Mouse (Mus musculus) thymus, adult 2 months (tissue): Measurements from ENCODE around the gene Hoxb3.

ENCODE experiments used
- CTCF ChIP-seq: fragments of 200-500 bp; IDR thresholded peaks from 2 replicates; pipeline ENCODE4 v1.5.1; 2012; ENCODE audit warnings: mild to moderate bottlenecking, control low read depth, low read length, moderate library complexity, borderline replicate concordance; ENCODE audit not compliant: control insufficient read depth, poor library complexity, insufficient read depth; ENCODE audit errors: extremely low read depth
- POLR2A ChIP-seq: fragments of 200-500 bp; IDR thresholded peaks from 2 replicates; pipeline ENCODE4 v1.6.1; 2012; ENCODE audit warnings: mild to moderate bottlenecking, low read length, control low read depth, moderate library complexity; ENCODE audit not compliant: control insufficient read depth, poor library complexity, insufficient read depth; ENCODE audit errors: extremely low read depth

- no peak for TF ChIP-seq POLR2A
- no peak for TF ChIP-seq CTCF
Observed at GRCm38 (mm10) chr11:96306183-96306907, 16.8 kb upstream of the Hoxb3 start.
